Mouse (Mus musculus) mouse embryonic stem cell (cell line): ENCODE measurements at regions not wholly inside any gene's neighbourhood (a gene's known extent, or its start where the extent isn't known, plus 50 kb on each side); places are given as distances from the start of the nearest gene placed in this dataset.

ENCODE experiments used
- in situ Hi-C, 2 experiments: fragments of 300-500 bp; cut with MboI; formaldehyde crosslinking; loops; 1 replicate in 1 of 2; 3 replicates in 1 of 2; pipeline ENCODE4 v1.14.3; 2019 to 2020; ENCODE audit warnings: low sequenced_read_pairs in 2 of 2, low pct_unique_long_range_greater_than_20kb in 1 of 2, mixed read lengths in 1 of 2; ENCODE audit not compliant: unreplicated experiment in 1 of 2

DNA sequence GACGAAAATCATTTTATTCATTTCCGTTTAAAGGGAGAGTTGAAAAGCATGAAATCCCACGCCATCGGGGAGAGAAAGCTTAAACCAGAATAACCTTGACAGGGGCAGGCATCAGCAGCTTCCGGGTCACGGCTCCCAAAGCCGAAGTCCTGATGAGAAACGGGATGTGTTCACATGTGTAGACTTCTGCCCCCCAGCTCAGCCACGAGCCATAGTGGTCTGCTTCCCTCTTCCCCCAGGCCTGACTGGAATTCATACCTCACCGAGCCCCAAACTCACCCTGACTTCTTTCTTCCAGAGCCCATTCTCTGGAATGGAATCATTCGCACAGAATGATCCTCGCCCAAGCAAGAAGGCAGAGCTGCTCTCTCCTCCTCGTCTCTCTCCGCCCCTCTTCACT, 404.2 kb upstream of the Gm6657 start:
- in situ Hi-C loops = loop anchor here in 1 of 2 experiments (25.0 kb wide), 1 partner anchor 778 kb away; no protein-coding TSS in a partner anchor

DNA sequence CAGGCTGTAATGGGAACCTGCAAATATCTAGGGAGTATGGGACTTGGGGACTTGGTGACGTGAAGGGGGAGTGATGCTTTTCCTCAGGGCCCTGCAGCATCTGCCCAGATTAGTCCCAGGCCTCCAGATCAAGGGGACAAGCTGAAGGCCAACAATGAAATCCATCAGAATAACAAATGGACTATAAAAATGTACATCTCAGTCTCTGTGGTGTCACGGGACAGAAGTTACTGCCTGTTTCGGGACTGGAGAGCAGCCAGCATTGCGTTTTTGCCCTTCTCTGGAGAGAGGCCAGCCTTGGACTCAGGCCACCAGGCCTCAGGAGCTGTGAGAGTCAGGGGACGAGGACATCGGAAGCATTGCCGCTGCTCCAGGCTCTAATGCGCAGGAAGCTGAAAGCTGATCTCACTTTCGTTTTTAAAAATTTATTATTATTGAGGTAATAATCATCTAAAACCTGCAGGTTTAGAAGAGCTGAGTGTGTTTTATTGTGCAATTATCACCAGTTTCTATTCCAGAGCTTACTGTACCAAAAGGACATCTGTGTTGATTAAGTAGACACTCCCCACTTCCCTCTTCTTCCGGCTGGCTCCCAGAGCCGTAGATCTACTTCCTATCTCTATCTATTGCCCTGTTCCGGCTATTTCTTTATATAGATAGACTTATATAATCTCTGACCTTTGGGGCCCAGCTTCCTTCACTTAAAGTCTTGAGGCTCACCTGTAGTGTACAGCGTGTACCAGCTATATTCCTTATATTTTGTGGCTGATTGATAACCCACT, 403.0 kb upstream of the Gm6657 start:
- in situ Hi-C loops = loop anchor here in 1 of 2 experiments (25.0 kb wide), 1 partner anchor 779 kb away; no protein-coding TSS in a partner anchor

DNA sequence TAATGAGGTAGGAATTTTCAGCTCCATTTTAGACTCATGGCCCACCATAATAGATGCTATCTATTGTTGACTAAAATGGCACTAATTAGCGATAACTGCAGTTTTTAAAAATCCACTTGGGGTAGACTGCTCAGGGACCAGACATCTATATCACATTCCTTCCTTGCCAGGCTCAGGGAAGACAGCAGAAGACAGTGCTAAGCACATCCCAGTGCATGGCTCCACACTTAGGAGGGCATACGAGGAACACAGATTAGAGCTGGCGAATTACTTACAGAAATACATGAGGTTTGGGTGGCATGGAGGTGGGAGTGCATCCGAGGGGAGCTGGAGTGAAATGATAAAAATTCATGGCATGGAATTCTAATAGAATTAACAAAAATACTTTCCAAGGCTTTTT, 395.5 kb upstream of the Gm6657 start:
- in situ Hi-C loops = loop anchor here in 1 of 2 experiments (25.0 kb wide), 1 partner anchor 786 kb away; no protein-coding TSS in a partner anchor

DNA sequence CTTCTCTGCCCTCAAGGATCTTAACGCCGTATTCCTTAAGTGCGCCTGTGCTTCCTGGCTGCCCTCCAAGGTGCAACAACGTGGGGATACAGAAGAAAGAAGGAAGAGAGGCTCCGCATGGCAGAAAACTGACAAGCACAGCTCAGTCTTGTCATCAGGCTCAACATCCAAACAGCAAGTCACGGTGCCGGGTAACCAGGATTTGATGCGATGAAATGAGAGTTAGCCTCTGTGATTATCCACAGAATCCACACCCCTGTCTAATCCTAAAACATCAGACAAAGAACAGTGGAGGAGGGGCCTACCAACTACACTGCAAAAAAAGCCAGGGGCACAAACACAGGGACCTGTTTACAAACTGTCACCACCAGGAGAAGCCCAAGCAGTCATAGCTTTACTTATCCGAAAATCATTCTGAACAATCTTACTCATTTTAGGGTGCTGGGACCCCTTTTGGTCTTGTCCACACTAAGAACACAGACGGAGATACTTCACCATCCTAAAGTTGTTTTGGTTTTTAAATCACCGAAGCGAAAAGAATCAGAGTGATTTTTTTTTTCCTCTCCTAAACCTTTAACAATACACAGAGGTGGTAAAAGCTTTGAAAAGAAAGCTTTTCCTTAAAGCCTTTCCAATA, 394.8 kb upstream of the Gm6657 start:
- in situ Hi-C loops = loop anchor here in 1 of 2 experiments (25.0 kb wide), 1 partner anchor 787 kb away; no protein-coding TSS in a partner anchor

DNA sequence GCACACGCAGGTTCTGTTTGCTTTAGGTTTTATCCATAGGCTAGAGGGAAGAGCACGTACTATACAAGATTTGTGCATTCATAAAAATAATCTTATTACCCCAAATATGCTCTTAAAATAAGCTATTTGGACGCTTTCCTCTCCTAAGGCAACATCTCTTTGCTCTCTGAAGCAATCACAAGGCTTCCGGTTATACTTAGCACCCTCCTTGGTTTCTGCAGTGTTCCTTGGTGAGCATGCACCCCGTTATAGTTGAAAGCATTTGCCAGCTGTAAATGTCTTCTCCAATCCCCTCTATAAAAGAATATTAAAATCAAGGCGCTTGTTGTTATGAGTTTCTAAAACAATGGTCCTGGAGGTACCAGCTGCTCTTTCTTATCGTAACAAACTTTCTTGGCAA, 386.4 kb upstream of the Gm6657 start:
- in situ Hi-C loops = no loop called here

DNA sequence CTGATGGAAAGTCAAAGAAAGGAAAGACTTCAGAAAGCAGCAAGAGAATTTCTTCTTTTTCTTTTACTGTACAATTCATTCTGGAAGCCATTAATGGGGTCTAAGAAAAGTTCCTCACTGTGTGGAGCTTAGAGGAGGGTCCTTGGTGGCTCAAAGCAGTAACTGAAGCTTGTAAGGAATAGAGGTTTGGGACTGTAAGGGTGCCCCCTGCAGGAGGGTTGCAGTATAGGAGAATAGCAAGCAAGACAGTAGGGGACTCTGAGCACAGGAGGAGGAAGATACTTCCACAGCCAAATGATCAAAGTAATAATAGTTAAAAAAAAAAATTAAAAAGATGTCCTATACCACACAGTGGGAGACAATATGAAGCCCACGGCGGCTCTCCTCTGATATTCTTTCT, 382.8 kb upstream of the Gm6657 start:
- in situ Hi-C loops = no loop called here

DNA sequence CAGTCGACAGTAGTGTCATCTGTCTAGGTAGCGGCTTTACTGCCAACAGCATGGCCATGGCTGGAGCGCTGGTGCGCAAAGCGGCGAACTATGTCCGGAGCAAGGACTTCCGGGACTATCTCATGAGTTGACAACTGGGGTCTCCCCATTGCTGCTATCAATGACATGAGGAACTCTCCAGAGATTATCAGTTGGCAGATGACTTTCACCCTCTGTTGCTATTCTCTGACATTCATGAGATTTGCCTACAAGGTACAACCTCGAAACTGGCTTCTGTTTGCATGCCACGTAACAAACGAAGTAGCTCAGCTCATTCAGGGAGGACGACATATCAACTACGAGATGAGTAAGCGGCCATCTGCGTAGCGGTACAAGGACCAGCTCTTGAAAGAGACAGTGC, 374.6 kb upstream of the Gm6657 start:
- in situ Hi-C loops = no loop called here

DNA sequence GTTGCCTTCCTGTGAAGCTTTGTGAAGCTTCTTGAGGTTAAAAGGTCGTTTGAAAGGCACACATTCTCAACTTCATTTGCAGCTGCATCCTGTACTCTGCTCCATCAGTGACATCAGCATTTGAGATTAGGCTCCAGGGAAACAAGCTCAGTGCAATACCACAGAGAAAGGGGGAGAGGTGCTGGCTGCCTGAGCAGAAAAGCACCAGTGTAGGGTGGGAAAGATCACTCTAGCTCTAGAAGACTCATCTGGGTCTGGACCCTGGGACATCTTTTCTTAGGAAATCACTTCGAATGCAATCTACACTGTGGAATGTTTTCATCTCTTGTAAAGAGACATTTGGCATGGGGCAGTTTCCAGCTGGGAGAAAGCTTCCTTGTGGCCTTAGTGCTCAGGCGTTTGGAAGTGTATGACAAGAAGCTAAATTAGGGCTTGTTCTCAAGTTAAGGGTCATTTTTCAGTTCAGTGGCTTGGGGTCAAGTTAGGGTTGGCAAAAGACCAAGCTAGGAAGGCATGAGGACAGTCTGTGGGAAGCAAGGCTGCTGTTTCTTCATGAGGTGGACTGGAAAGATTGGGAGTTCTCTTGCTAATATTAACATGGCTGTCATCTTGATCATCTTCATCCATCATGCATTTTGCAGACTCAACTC, 370.5 kb upstream of the Gm6657 start:
- in situ Hi-C loops = no loop called here

DNA sequence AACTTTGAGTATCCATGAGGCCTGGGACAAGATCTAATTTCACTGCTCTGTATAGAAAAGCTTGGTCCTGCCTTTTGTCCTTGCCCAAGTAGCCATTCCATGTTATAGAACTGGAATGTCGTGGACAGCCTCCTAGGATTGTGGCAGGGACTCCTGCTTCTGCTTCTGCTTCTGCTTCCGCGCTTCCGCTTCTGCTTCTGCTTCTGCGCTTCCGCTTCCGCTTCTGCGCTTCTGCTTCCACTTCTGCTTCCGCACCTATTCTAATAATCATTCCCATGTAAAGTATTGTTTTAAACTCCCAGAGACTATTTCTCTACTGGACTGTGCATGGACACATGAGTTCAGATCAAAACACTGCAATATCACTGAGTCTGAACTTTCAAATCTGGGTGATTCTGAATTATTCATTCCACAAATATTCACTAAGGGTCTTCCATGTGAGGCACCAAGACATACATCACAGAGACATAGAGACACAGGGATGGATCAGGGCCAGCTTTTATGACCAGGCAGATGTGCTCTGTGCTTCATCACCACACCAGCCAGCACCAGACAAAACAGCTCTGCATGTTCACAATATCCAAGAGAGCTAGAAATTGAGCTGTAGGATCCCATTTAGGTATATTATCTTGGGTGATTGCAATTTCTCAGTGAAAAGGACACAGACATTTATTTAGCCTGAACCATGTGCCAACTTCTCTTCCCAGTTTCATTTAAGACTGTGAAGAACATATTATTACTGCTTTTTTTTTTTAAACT, 360.5 kb upstream of the Gm6657 start:
- in situ Hi-C loops = no loop called here

DNA sequence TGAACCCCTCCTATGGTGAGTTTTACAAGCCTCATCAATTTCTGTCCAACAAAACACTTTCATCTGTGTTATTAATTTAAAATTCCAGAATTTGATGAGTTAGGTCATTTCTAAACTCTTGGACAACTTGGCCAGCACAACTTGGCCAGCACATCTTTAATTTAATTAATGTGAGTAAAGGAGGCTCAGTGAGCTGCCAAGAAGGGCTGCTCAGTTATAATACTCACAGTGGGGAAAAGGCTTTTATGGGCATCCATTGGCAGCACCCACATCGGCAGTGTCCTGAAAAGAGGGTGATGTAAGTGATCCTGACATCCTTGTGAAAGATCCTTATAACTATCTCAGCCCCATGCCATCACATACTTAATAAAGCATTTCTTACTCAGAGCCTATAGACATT, 359.2 kb upstream of the Gm6657 start:
- in situ Hi-C loops = no loop called here

DNA sequence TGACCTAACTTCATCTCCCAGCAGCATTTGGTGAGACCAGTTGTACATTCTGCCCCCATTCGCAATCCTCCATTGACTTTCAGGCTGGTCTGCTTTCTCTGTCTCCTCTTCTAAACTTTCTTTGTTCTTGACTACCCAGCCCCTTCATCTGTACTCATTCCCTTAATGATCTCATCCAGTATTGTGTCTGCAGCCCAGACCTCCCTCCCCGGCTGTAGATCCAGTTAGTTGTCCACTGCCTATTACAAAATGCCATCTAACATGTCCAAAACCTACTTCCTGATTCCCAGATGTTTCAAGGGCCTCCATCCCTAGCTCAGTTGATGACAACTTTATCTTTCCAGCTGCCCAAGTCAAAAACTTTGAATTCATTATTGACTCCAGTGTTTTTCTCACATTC, 357.8 kb upstream of the Gm6657 start:
- in situ Hi-C loops = no loop called here

DNA sequence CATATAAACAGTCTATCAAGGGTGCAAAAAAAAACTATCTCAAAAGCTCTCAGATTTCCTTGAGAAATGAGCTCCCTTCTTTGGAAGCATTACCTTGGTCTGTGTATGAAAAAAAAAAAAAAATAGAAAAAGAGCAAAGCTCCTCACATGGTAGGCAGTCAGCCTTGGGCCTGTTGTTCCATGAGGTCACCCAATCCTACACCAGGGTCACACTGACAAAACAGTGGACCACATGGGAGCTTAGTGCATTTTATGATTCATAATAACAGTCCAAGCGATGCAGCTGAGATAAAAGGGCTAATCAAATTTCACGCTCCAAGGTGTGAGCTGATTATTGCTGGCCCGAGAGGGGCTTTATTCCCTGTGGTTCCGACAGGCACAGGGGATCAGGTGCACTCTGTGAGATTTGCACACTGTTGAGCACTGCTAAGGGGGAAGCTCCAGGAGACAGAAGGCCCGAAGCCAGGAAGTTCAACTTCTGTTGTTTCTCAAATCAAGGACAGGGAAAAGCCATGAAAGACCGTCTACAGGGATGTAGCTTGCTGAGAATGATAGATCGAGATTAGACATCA, 352.1 kb upstream of the Gm6657 start:
- in situ Hi-C loops = no loop called here

DNA sequence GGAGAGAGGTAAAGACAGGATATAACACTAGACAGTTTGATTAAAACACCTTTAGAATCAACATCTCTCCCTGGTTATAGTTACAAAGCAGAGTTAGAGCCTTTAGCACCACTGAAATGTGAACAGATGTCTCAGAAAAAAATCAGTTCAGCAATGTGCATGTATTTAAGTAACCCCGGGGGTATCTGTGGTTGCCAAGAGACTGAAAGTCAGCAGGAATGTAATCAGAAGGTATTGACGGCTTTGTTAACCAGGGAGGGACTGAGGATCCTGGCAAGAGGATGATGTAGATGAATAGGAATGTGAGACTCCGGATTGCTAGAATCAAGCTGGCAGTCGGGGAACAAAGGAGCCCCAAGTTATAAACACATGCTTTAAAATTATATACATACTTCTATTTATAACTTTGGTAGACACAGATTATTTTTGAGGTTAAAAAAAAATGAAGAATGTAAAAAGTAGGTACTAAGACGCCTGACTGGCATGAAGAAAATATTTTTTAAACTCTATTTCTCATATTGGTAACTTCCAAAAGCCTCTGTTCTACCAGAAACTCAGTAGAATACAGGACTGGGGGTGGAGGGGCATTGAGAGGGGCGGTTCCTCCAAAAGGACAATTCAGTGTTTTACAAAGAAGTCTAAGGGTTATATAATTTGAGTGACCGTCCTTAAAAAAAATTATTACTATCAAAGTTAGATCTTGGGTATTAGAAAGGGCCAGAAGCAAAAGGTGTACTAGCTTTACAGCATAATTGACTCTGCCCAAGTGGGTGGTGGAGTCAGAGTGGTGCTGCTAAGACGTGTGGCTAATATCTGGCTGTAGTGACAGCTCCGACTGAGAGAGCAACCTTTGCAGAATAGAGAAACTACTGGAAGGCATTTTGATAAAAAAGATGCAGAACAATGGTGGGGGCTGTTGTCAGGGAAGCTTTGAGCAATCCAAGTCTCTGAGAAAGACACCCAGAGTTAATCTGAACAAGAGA, 341.2 kb upstream of the Gm6657 start:
- in situ Hi-C loops = no loop called here

DNA sequence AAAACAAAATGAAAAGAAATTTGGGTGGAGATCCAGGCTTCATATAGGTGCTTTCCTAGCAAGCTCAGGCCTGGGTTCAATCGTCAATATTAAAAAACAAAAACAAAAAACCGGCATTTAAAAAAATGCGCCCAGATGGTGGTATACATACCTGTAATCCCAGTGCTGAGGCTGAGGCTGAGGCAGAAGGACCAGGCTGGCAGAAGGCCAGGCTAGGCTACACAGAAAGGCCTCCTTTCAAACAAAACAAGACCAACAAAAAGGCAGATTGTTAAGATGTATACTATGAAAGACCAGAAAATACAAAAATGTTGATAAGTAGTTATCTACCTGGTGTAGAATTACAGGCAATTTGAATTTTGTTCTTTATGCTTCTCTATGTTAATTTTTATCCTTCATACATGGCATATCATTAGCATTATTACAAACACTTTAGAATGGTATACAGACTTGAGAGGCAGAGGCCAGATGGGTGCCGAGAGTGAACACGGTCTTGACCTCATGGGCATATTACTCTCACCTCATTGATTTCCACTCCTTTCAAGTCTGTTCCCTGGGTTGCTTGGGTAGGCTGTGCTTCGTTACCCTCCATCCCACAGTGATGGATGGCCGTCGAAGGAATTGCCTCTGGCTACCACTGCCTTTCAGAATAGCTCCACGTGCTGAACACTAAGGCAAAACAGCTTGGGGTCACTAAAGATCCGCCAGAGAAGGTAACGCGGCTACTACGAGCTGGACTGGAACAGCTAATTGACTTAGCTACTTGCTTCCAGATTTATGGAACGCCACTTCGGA, 339.6 kb upstream of the Gm6657 start:
- in situ Hi-C loops = no loop called here

DNA sequence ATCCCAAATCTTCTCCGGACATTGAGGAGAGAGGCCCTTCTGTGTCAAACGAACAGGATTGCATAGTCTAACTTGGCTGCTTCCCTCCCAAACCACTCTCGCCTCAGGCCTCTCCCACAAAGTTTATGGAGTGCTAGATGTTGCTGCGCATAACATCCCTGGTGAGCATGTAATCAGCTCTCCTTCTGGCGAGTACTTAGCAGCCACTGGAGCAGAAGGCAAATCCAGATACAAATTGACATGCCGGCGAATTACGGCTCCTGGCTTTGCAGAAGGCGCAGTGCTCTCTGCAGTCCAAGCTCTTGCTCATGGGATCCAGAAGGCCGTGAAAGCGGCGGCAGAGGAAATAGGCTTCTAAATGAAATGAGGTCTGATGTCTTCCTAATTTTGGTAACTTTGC, 338.2 kb upstream of the Gm6657 start:
- in situ Hi-C loops = no loop called here

DNA sequence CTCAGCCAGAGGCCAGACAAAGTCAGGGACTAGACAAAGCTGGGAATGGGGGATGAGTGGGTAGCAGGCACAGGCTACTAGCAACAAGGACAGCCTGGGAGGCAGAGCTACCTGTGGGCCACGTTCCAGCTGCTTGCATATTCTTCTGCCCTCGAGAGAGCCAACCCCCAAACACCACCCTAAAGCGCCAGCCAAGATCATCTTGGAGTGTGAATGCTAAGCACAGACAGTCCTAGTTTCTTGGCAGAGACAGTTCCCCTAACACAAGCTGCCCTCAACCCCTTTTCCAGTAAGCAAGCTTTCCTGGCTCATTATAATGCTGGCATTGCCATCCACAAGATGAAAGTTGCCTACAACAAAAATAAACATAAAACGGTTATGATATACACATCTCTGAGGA, 336.8 kb upstream of the Gm6657 start:
- in situ Hi-C loops = no loop called here
